In genomic region chr16:33344379-33344778, GRCm38 (mm10) we compare ENCODE assay signal across 9 mouse cellular contexts. TPM values are rescaled to one million over a fixed set of nuclear protein-coding genes. Genes with fewer than 3 reads are reported as not detected.
DNase-seq lines count a peak whose midpoint lies in the region; ATAC-seq and TF ChIP-seq lines count a peak whose summit lies in the region.
"Had no signal": no experiment of that assay in that cellular context is flagged by ENCODE, and none has a peak within 500 bp of the region (broad histone marks: within the 10 kb centered on the region; RNA-seq: fewer than 3 reads in every experiment).

No protein-coding gene starts in this region.

- no peak overlapping the region for H3K4me2 ChIP-seq in forebrain, embryonic 16.5 days (ENCODE audit: low read length)
- H3K4me2 ChIP-seq: heart, embryonic 13.5 days had no signal

- H3K9ac ChIP-seq in forebrain, embryonic 16.5 days (replicated peaks; ENCODE audit: low read depth, low read length) = 0 out of 2 replicates have a peak overlapping the region, but pooled peaks have one; percentile 0
- H3K9ac ChIP-seq: heart, embryonic 13.5 days had no signal

- DNase-seq in thymus, postnatal 0 days (ENCODE audit: low spot score) = peak; percentile 14
- no peak for DNase-seq in thymus, postnatal 36 days
- DNase-seq in left cerebral cortex, adult 2 months (ENCODE audit: extremely low spot score in 1 of 2, low spot score in 2 of 2) = peak; percentile 54 to 72
- no peak for DNase-seq in lung, postnatal 14 days
- no peak for DNase-seq in heart, postnatal 14 days

- H3K36me3 ChIP-seq in forebrain, embryonic 16.5 days (ENCODE audit: control insufficient read depth, insufficient read depth) = no peaks in the 10 kb centered on the region
- H3K36me3 ChIP-seq in small intestine, adult 2 months (ENCODE audit: control insufficient read depth, insufficient read depth, low read length) = no peaks in the 10 kb centered on the region
- H3K36me3 ChIP-seq: heart, embryonic 13.5 days had no signal

- intact Hi-C loops in left cerebral cortex, adult 2 months (cut with DNase I) = loop anchor here (5.0 kb wide), 1 partner anchor 38 kb away; the partner anchor contains the start of gene Zfp148
- intact Hi-C loops in heart, postnatal 14 days (cut with DNase I) = no loop called here

- H3K4me1 ChIP-seq in forebrain, embryonic 16.5 days (replicated peaks; ENCODE audit: control insufficient read depth, insufficient read depth, low read length) = no peaks in the 10 kb centered on the region
- H3K4me1 ChIP-seq in small intestine, adult 2 months (ENCODE audit: control insufficient read depth, insufficient read depth, insufficient read length, low read length) = peaks cover 2% of the 10 kb centered on the region

- no peak for TF ChIP-seq POLR2A in small intestine, adult 2 months (IDR thresholded peaks at IDR 0.05; ENCODE audit: low read depth, low read length)

- TF ChIP-seq CTCF in left cerebral cortex, adult 2 months (IDR thresholded peaks at IDR 0.05) = no peak
- TF ChIP-seq CTCF in small intestine, adult 2 months (IDR thresholded peaks at IDR 0.05; ENCODE audit: extremely low read depth, insufficient read length, insufficient replicate concordance, low read depth, low read length) = no peak

- 33% methylated on average over 9 of the region's 9 CpGs for WGBS in forebrain, embryonic 16.5 days
- WGBS in small intestine, adult 2 months = 65% methylated on average over 9 of the region's 9 CpGs

- H3K27me3 ChIP-seq in forebrain, embryonic 16.5 days (replicated peaks; ENCODE audit: control insufficient read depth, insufficient read depth, low read length) = no peaks in the 10 kb centered on the region
- no peaks in the 10 kb centered on the region for H3K27me3 ChIP-seq in small intestine, adult 2 months (ENCODE audit: control insufficient read depth, insufficient read depth, low read length)
- H3K27me3 ChIP-seq: heart, embryonic 13.5 days had no signal

- ATAC-seq in forebrain, embryonic 16.5 days = peak; percentile 71
- no peak for ATAC-seq in erythroid progenitor cell, adult 5-6 weeks (replicated peaks; ENCODE audit: low FRiP score, poor library complexity, severe bottlenecking)

- H3K9me3 ChIP-seq in forebrain, embryonic 16.5 days (ENCODE audit: control insufficient read depth, low read length) = no peaks in the 10 kb centered on the region
- H3K9me3 ChIP-seq: heart, embryonic 13.5 days had no signal

- H3K4me3 ChIP-seq in forebrain, embryonic 16.5 days (replicated peaks; ENCODE audit: low read length) = no peak overlapping the region
- no peak overlapping the region for H3K4me3 ChIP-seq in left cerebral cortex, adult 2 months
- H3K4me3 ChIP-seq in small intestine, adult 2 months (ENCODE audit: low read depth, low read length) = peak overlapping the region; percentile 10; the same call in 1 of the 2 replicates
- H3K4me3 ChIP-seq: heart, embryonic 13.5 days had no signal

- no peak overlapping the region for H3K27ac ChIP-seq in forebrain, embryonic 16.5 days (ENCODE audit: low read length)
- H3K27ac ChIP-seq in left cerebral cortex, adult 2 months = peak overlapping the region; percentile 91
- no peak overlapping the region for H3K27ac ChIP-seq in small intestine, adult 2 months (ENCODE audit: insufficient read depth, low read depth, low read length)
- H3K27ac ChIP-seq: heart, embryonic 13.5 days had no signal

RNA-seq across cellular contexts. Expression of gene Zfp148, which starts 36.3 kb away (rescaled TPM):
- polyA plus RNA-seq in thymus, postnatal 0 days (2015; fragmentation: Nextera tagmentation; extraction: Ambion mirVana) = 55.0 and 59.5 TPM in 2 replicates
- polyA plus RNA-seq in forebrain, embryonic 16.5 days (2015; fragmentation: Nextera tagmentation; extraction: Ambion mirVana) = 78.9 and 92.8 TPM in 2 replicates
- total RNA-seq in left cerebral cortex, adult 2 months (2021) = 100 to 1,000 TPM; 171 to 179 TPM
- polyA plus RNA-seq in small intestine, adult 2 months (2012; rRNA removed) = 1.5 and 4.0 TPM in 2 replicates
- 15.5 and 34.0 TPM in 2 replicates for total RNA-seq in erythroid progenitor cell, adult 5-6 weeks (2015; ENCODE audit: low replicate concordance)
- total RNA-seq in erythroid progenitor cell, adult 5-6 weeks (2017; ENCODE audit: low replicate concordance) = 8.6 and 26.7 TPM in 2 replicates
- 10 to 100 TPM; 46.5 to 48.6 TPM for total RNA-seq in heart, postnatal 14 days (2021)

Comparison
In these comparisons a context has a peak if more than half of its experiments do, and no peak if none do; other contexts are left out.
1. DNase-seq: peak in thymus, postnatal 0 days (single experiment) and left cerebral cortex, adult 2 months (2 of 2); none in thymus, postnatal 36 days (0 of 2), lung, postnatal 14 days (single experiment) and heart, postnatal 14 days (0 of 2).